Mouse (Mus musculus) liver, embryonic 14.5 days (tissue): ENCODE data around the gene Lyrm2. TPM values are rescaled to one million over a fixed set of nuclear protein-coding genes. Genes with fewer than 3 reads are reported as not detected.

Source experiments
- ATAC-seq: fragments of 200-750 bp; cut with Nextera tagmentation; 2 replicates; pipeline ENCODE4 v1.8.0; 2017; ENCODE audit warnings: moderate number of reproducible peaks, mild to moderate bottlenecking, moderate library complexity; ENCODE audit not compliant: insufficient read depth
- DNase-seq, 3 experiments: peaks; one replicate each; pipeline ENCODE4 v3.0.0-alpha.2; 2012 to 2013; ENCODE audit warnings: low read depth in 3 of 3, low spot score in 3 of 3
- H3K27ac ChIP-seq: fragments of 300-500 bp; sonication (generic); 2 replicates; pipeline ENCODE4 v1.5.1; 2014; ENCODE audit warnings: moderate library complexity, mild to moderate bottlenecking, control low read depth, inconsistent platforms
- H3K27me3 ChIP-seq: fragments of 300-500 bp; sonication (generic); 2 replicates; pipeline ENCODE4 v1.6.1; 2014; ENCODE audit warnings: mild to moderate bottlenecking, low read length, moderate library complexity; ENCODE audit not compliant: control insufficient read depth, insufficient read depth
- H3K36me3 ChIP-seq: fragments of 300-500 bp; sonication (generic); replicated peaks from 2 replicates; pipeline ENCODE4 v1.6.1; 2014; ENCODE audit warnings: low read depth; ENCODE audit not compliant: control insufficient read depth, insufficient read depth
- H3K4me1 ChIP-seq, 2 experiments: fragments of 200-500 bp in 1 of 2; fragments of 300-500 bp in 1 of 2; sonication (generic) in 1 of 2; replicated peaks; 2 replicates each; pipeline ENCODE4 v1.6.1; 2012 to 2014; ENCODE audit warnings: antibody characterized with exemption in 1 of 2, inconsistent platforms in 1 of 2, low read length in 1 of 2; ENCODE audit not compliant: control insufficient read depth in 2 of 2, insufficient read depth in 2 of 2
- H3K4me2 ChIP-seq: fragments of 300-500 bp; sonication (generic); 2 replicates; pipeline ENCODE4 v1.6.1; 2014; ENCODE audit warnings: low read depth, mild to moderate bottlenecking, control low read depth, moderate library complexity
- H3K4me3 ChIP-seq, 2 experiments: fragments of 200-500 bp in 1 of 2; fragments of 300-500 bp in 1 of 2; sonication (generic) in 1 of 2; 2 replicates each; pipeline ENCODE4 v1.5.1; 2012 to 2014; ENCODE audit warnings: low read depth in 2 of 2, low read length in 2 of 2, mild to moderate bottlenecking in 2 of 2, control low read depth in 1 of 2, inconsistent platforms in 1 of 2, moderate library complexity in 1 of 2; ENCODE audit not compliant: insufficient read depth in 1 of 2
- H3K9ac ChIP-seq: fragments of 300-500 bp; sonication (generic); replicated peaks from 2 replicates; pipeline ENCODE4 v1.6.1; 2014; ENCODE audit warnings: mild to moderate bottlenecking, control low read depth, moderate library complexity
- H3K9me3 ChIP-seq: fragments of 300-500 bp; sonication (generic); 2 replicates; pipeline ENCODE4 v1.6.1; 2016; ENCODE audit warnings: low read length, mixed read lengths; ENCODE audit not compliant: control insufficient read depth
- CTCF ChIP-seq: IDR thresholded peaks from 2 replicates; pipeline ENCODE4 v1.5.1; 2016; ENCODE audit warnings: antibody characterized with exemption, low read depth, control low read depth
- EP300 ChIP-seq: IDR thresholded peaks from 2 replicates; pipeline ENCODE4 v1.6.1; 2016; ENCODE audit warnings: antibody characterized with exemption, low read depth
- WGBS: fragments of 180-500 bp; shearing (Covaris S2); extraction: QIAGEN DNeasy Blood & Tissue Kit; methylation state at CpG from one replicate; pipeline ENCODE4 v1.1.7; 2014; ENCODE audit not compliant: insufficient replicate concordance; 5-methylcytosine and 5-hydroxymethylcytosine counted together
- polyA plus RNA-seq, 2 experiments: library from polyadenylated mRNA; depleted of rRNA in 1 of 2; stranded (reverse) in 1 of 2; unstranded in 1 of 2; fragments of >200 nt; fragmentation: Nextera tagmentation in 1 of 2; extraction: Ambion mirVana in 1 of 2; gene quantifications; 2 replicates each; pipeline versions ENCODE4 v1.2.1 to v1.2.3; 2012 to 2014

Gene Lyrm2
- polyA plus RNA-seq, 2 experiments: 23.3 to 33.8 TPM

DNA sequence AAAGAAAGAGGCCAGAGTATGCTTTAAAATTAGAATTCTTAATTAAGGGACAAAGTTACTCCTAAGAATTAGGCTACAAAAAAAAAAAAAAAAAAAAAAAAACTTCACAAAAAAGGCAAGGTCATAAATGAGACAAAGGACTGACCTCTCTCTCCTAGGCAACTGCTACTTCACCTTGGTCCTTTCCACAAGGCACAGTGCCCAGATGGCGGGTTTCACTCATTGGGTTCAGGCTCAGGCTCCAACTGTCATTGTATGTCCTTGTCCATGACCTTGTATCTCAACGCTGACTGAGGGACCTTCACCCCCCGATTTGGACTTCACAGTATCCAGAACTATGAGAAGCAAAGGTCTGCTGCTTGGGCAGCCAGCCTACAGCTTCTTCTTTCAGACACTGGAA lies 38.3 kb downstream of the Lyrm2 start:
- WGBS: 74% methylated on average over 3 of the region's 3 CpGs

More for the DNA sequence above, 38.3 kb downstream of the Lyrm2 start:
- ATAC-seq: no peak
- H3K4me3 ChIP-seq: no peak overlapping the region
- H3K27ac ChIP-seq: no peak overlapping the region
- H3K9me3 ChIP-seq: no peaks in the 10 kb centered on the region
- no peaks in the 10 kb centered on the region for H3K36me3 ChIP-seq
- no peak for TF ChIP-seq CTCF
- no peak for TF ChIP-seq EP300
- no peak for DNase-seq
- no peak overlapping the region for H3K4me2 ChIP-seq
- no peak overlapping the region for H3K9ac ChIP-seq
- peaks cover 0 to 3% of the 10 kb centered on the region in 2 experiments; a peak in 1 of 4 replicates for H3K4me1 ChIP-seq
- no peaks in the 10 kb centered on the region for H3K27me3 ChIP-seq

Other genes with a start within 250 kb of the Lyrm2 start
- gene Gja10, start 197.5 kb upstream of the Lyrm2 start, polyA plus RNA-seq (2012; rRNA removed): 0.03 TPM in 1 of 2 replicates, not detected in the other
- gene Gja10, start 197.5 kb upstream of the Lyrm2 start, polyA plus RNA-seq (2014; fragmentation: Nextera tagmentation; extraction: Ambion mirVana): not detected in 2 replicates
- 4.6 and 5.9 TPM in 2 replicates for gene Casp8ap2, start 184.8 kb upstream of the Lyrm2 start, polyA plus RNA-seq (2012; rRNA removed)
- gene Casp8ap2, start 184.8 kb upstream of the Lyrm2 start, polyA plus RNA-seq (2014; fragmentation: Nextera tagmentation; extraction: Ambion mirVana): 25.2 and 25.5 TPM in 2 replicates
- 6.2 and 9.8 TPM in 2 replicates for gene Mdn1, start 143.1 kb upstream of the Lyrm2 start, polyA plus RNA-seq (2012; rRNA removed)
- 4.5 and 5.4 TPM in 2 replicates for gene Mdn1, start 143.1 kb upstream of the Lyrm2 start, polyA plus RNA-seq (2014; fragmentation: Nextera tagmentation; extraction: Ambion mirVana)
- 0.19 and 0.31 TPM in 2 replicates for gene Ankrd6, start 150.6 kb downstream of the Lyrm2 start, polyA plus RNA-seq (2012; rRNA removed)
- 0.42 and 0.62 TPM in 2 replicates for gene Ankrd6, start 150.6 kb downstream of the Lyrm2 start, polyA plus RNA-seq (2014; fragmentation: Nextera tagmentation; extraction: Ambion mirVana)
- 1.4 and 2.4 TPM in 2 replicates for gene Rragd, start 182.8 kb downstream of the Lyrm2 start, polyA plus RNA-seq (2012; rRNA removed)
- 2.6 and 4.1 TPM in 2 replicates for gene Rragd, start 182.8 kb downstream of the Lyrm2 start, polyA plus RNA-seq (2014; fragmentation: Nextera tagmentation; extraction: Ambion mirVana)
- gene Ube2j1, start 231.2 kb downstream of the Lyrm2 start, polyA plus RNA-seq (2012; rRNA removed): 10.1 and 13.3 TPM in 2 replicates
- gene Ube2j1, start 231.2 kb downstream of the Lyrm2 start, polyA plus RNA-seq (2014; fragmentation: Nextera tagmentation; extraction: Ambion mirVana): 35.9 and 36.4 TPM in 2 replicates